Mouse (Mus musculus) hindbrain, embryonic 14.5 days (tissue): ENCODE results near the gene Gpr162. TPM values are rescaled to one million over a fixed set of nuclear protein-coding genes. Genes with fewer than 3 reads are reported as not detected.
A peak's percentile ranks its signal among the peaks of the same experiment; 100 is the strongest.
"Not testable (repeated sequence)": the region's sequence is repeated elsewhere in the genome, so short reads cannot be mapped to it uniquely, and the experiment has no call there.

Source experiments
- ATAC-seq: fragments of 200-750 bp; cut with Nextera tagmentation; 2 replicates; pipeline ENCODE4 v1.8.0; 2017; ENCODE audit warnings: moderate number of reproducible peaks, mild to moderate bottlenecking, moderate TSS enrichment, moderate library complexity; ENCODE audit not compliant: low FRiP score
- DNase-seq: peaks from one replicate; pipeline ENCODE4 v3.0.0-alpha.2; 2015; ENCODE audit warnings: low spot score
- H3K27ac ChIP-seq: fragments of 300-500 bp; sonication (generic); 2 replicates; pipeline ENCODE4 v1.5.1; 2014; ENCODE audit warnings: mild to moderate bottlenecking, moderate library complexity
- H3K27me3 ChIP-seq: fragments of 300-500 bp; sonication (generic); 2 replicates; pipeline ENCODE4 v1.6.1; 2014; ENCODE audit warnings: mild to moderate bottlenecking, low read length, mixed read lengths; ENCODE audit not compliant: control insufficient read depth, insufficient read depth
- H3K36me3 ChIP-seq: fragments of 300-500 bp; sonication (generic); replicated peaks from 2 replicates; pipeline ENCODE4 v1.6.1; 2014; ENCODE audit not compliant: control insufficient read depth, insufficient read depth
- H3K4me1 ChIP-seq: fragments of 300-500 bp; sonication (generic); replicated peaks from 2 replicates; pipeline ENCODE4 v1.6.1; 2014; ENCODE audit warnings: antibody characterized with exemption, low read length, mixed read lengths; ENCODE audit not compliant: control insufficient read depth, insufficient read depth
- H3K4me2 ChIP-seq: fragments of 300-500 bp; sonication (generic); replicated peaks from 2 replicates; pipeline ENCODE4 v1.6.1; 2014; ENCODE audit warnings: mild to moderate bottlenecking, moderate library complexity
- H3K4me3 ChIP-seq: fragments of 300-500 bp; sonication (generic); replicated peaks from 2 replicates; pipeline ENCODE4 v1.5.1; 2014; ENCODE audit warnings: mild to moderate bottlenecking, low read length
- H3K9ac ChIP-seq: fragments of 300-500 bp; sonication (generic); 2 replicates; pipeline ENCODE4 v1.6.1; 2014
- H3K9me3 ChIP-seq: fragments of 300-500 bp; sonication (generic); 2 replicates; pipeline ENCODE4 v1.6.1; 2016; ENCODE audit warnings: low read length; ENCODE audit not compliant: control insufficient read depth
- WGBS: fragments of 180-500 bp; shearing (Covaris S2); extraction: QIAGEN DNeasy Blood & Tissue Kit; methylation state at CpG from one replicate; pipeline ENCODE4 v1.1.7; 2014; 5-methylcytosine and 5-hydroxymethylcytosine counted together
- polyA plus RNA-seq: library from polyadenylated mRNA; unstranded; fragments of >200 nt; fragmentation: Nextera tagmentation; extraction: Ambion mirVana; gene quantifications from 2 replicates; pipeline ENCODE4 v1.2.1, GENCODE M21; 2014

Gene Gpr162
- polyA plus RNA-seq, 1 experiment from 2014 or later, result 16.6 TPM

DNA sequence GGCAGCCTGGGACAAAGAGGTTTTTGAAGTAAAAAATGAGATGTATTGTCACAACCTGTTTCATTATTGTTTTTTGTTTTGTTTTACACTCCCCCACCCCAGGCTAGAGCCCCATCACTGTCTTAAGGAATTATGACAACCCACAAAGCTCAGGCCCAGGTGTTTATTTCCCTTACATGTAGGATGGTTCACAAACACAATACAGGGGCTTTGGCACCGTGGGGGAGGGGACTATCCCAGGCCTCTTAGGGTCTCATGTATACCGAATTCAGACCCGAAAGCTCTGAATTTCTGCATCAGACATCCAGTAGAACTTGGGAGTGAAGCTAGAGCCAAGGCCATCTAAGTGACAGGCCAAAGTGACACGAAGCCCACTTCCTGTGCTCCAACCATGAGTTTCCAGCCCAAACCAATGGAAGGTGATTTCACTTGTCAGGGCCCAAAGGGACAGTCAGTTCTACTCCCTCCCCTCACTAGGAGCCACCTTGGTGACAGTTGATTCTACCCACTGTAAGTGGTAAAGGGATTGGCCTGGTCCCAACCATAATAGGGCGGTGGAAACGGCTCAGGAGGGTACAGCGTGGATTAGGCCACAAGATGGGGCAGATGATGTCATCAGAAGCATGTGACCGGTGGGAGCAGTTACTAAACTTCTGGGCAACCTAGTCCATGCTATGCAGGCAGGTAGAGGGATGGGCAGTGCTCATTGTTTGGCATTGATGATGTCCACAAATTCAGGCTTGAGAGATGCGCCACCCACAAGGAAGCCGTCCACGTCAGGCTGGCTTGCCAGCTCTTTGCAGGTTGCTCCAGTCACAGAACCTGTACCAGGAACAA, 53.0 kb downstream of the Gpr162 start:
- not testable (repeated sequence) for H3K9ac ChIP-seq, H3K9me3 ChIP-seq, H3K4me3 ChIP-seq, H3K4me2 ChIP-seq, H3K27me3 ChIP-seq, ATAC-seq, DNase-seq, H3K27ac ChIP-seq
- Histone ChIP-seq H3K36me3 (peaks cover 29% of the 10 kb centered on the region), H3K4me1 (peaks cover 40% of the 10 kb centered on the region)
- WGBS, result 81% methylated on average over 10 of the region's 11 CpGs

DNA sequence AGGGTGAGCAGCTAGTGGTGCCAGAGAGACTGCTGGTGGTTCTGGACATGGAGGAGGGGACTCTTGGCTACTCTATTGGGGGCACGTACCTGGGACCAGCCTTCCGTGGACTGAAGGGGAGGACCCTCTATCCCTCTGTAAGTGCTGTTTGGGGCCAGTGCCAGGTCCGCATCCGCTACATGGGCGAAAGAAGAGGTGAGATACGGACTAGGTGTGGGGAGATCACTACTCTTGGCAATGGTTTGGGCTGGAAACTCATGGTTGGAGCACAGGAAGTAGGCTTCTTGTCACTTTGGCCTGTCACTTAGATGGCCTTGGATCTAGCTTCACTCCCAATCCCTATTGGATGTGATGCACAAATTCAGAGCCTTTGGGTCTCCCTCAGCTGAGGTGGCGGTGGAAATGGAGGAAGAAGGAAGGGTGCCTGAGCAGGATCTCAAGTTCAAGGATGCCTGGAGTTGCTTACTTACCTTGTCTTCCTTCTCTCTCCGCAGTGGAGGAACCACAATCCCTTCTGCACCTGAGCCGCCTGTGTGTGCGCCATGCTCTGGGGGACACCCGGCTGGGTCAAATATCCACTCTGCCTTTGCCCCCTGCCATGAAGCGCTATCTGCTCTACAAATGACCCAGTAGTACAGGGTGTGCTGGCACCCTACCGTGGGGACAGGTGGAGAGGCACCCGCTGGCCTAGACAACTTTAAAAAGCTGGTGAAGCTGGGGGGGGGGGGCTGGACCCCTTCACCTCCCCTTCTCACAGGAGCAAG, 53.8 kb downstream of the Gpr162 start:
- H3K27me3 ChIP-seq, result no peaks in the 10 kb centered on the region
- H3K27ac ChIP-seq, result 0 out of 2 replicates have a peak overlapping the region, but pooled peaks have one; percentile 15
- peaks cover 44% of the 10 kb centered on the region for H3K4me1 ChIP-seq
- 47% methylated on average over 14 of the region's 14 CpGs for WGBS
- no peaks in the 10 kb centered on the region for H3K9me3 ChIP-seq
- peak overlapping the region; percentile 69 for H3K4me2 ChIP-seq
- ATAC-seq (no peak), DNase-seq (no peak)
- peak overlapping the region; percentile 44 for H3K4me3 ChIP-seq
- peak overlapping the region; percentile 57 for H3K9ac ChIP-seq
- H3K36me3 ChIP-seq, result peaks cover 21% of the 10 kb centered on the region

GRCm38 (mm10) chr6:124809052-124809774, 54.6 kb downstream of the Gpr162 start:
- under 1% methylated on average over 35 of the region's 35 CpGs for WGBS
- Histone ChIP-seq H3K27me3 (no peaks in the 10 kb centered on the region), H3K4me3 (peak overlapping the region; percentile 44), H3K4me2 (peak overlapping the region; percentile 69), H3K9ac (peak overlapping the region; percentile 57), H3K9me3 (no peaks in the 10 kb centered on the region), H3K36me3 (peaks cover 20% of the 10 kb centered on the region), H3K27ac (peak overlapping the region; percentile 70), H3K4me1 (peaks cover 38% of the 10 kb centered on the region)
- ATAC-seq (0 out of 2 replicates have a peak, but pooled peaks have one; percentile 7), DNase-seq (peak; percentile 77)

Other genes starting within 250 kb of the Gpr162 start
- 0.07 TPM in 1 of 2 replicates, not detected in the other for gene C1s2, start 227.9 kb downstream of the Gpr162 start, polyA plus RNA-seq
- gene Lpcat3, start 201.0 kb downstream of the Gpr162 start, polyA plus RNA-seq, result 42.4 and 42.9 TPM in 2 replicates
- 91.4 and 94.1 TPM in 2 replicates for gene Emg1, start 151.8 kb downstream of the Gpr162 start, polyA plus RNA-seq
- 241 and 242 TPM in 2 replicates for gene Phb2, start 151.6 kb downstream of the Gpr162 start, polyA plus RNA-seq
- gene Ptpn6, start 125.3 kb downstream of the Gpr162 start, polyA plus RNA-seq, result 3.5 and 4.3 TPM in 2 replicates
- 616 and 701 TPM in 2 replicates for gene Grcc10, start 122.6 kb downstream of the Gpr162 start, polyA plus RNA-seq
- gene Gm45234, start 108.0 kb downstream of the Gpr162 start, polyA plus RNA-seq, result not detected in 2 replicates
- gene Atn1, start 107.5 kb downstream of the Gpr162 start, polyA plus RNA-seq, result 25.9 and 26.0 TPM in 2 replicates
- 142 and 174 TPM in 2 replicates for gene Eno2, start 94.3 kb downstream of the Gpr162 start, polyA plus RNA-seq
- gene Lrrc23, start 84.3 kb downstream of the Gpr162 start, polyA plus RNA-seq, result 3.7 and 6.4 TPM in 2 replicates
- 5.2 and 6.6 TPM in 2 replicates for gene Spsb2, start 55.3 kb downstream of the Gpr162 start, polyA plus RNA-seq
- gene Tpi1, start 49.7 kb downstream of the Gpr162 start, polyA plus RNA-seq, result 413 and 474 TPM in 2 replicates
- gene Usp5, start 34.5 kb downstream of the Gpr162 start, polyA plus RNA-seq, result 180 and 182 TPM in 2 replicates
- gene Cdca3, start 34.4 kb downstream of the Gpr162 start, polyA plus RNA-seq, result 29.3 and 36.2 TPM in 2 replicates
- 0.21 and 1.2 TPM in 2 replicates for gene Gnb3, start 23.7 kb downstream of the Gpr162 start, polyA plus RNA-seq
- gene P3h3, start 6.2 kb downstream of the Gpr162 start, polyA plus RNA-seq, result 13.3 and 17.6 TPM in 2 replicates
- 0.27 and 0.35 TPM in 2 replicates for gene Cd4, start 24.2 kb upstream of the Gpr162 start, polyA plus RNA-seq
- 2.1 and 2.8 TPM in 2 replicates for gene Lag3, start 47.7 kb upstream of the Gpr162 start, polyA plus RNA-seq
- gene Ptms, start 56.1 kb upstream of the Gpr162 start, polyA plus RNA-seq, result 674 and 707 TPM in 2 replicates
- 577 and 614 TPM in 2 replicates for gene Mlf2, start 67.4 kb upstream of the Gpr162 start, polyA plus RNA-seq
- 92.4 and 93.1 TPM in 2 replicates for gene Cops7a, start 101.6 kb upstream of the Gpr162 start, polyA plus RNA-seq
- gene Pianp, start 132.7 kb upstream of the Gpr162 start, polyA plus RNA-seq, result 47.8 and 53.8 TPM in 2 replicates
- 12.0 and 14.6 TPM in 2 replicates for gene Zfp384, start 145.2 kb upstream of the Gpr162 start, polyA plus RNA-seq
- gene Ing4, start 175.8 kb upstream of the Gpr162 start, polyA plus RNA-seq, result 112 and 113 TPM in 2 replicates
- 17.1 and 18.7 TPM in 2 replicates for gene Acrbp, start 185.7 kb upstream of the Gpr162 start, polyA plus RNA-seq
- 0.50 and 0.51 TPM in 2 replicates for gene Lpar5, start 203.9 kb upstream of the Gpr162 start, polyA plus RNA-seq
- 68.5 and 78.0 TPM in 2 replicates for gene Chd4, start 232.0 kb upstream of the Gpr162 start, polyA plus RNA-seq